Mouse (Mus musculus) frontal cortex, postnatal 14 days (tissue): ENCODE results near the gene Col24a1.

Source experiments
- DNase-seq, 2 experiments: peaks; one replicate each; pipeline ENCODE4 v3.0.0; 2022; ENCODE audit warnings: low spot score in 2 of 2

Gene Col24a1

GRCm38 (mm10) chr3:145457039-145457438 lies 164.8 kb downstream of the Col24a1 start:
- DNase-seq: no peak

- no peak for DNase-seq
Observed at GRCm38 (mm10) chr3:145462351-145462750, 170.1 kb downstream of the Col24a1 start.

GRCm38 (mm10) chr3:145463731-145464130 lies 171.5 kb downstream of the Col24a1 start:
- no peak for DNase-seq

- no peak for DNase-seq
Observed at GRCm38 (mm10) chr3:145471094-145471493, 178.8 kb downstream of the Col24a1 start.

GRCm38 (mm10) chr3:145474163-145474562 lies 181.9 kb downstream of the Col24a1 start:
- DNase-seq: no peak

GRCm38 (mm10) chr3:145476634-145477033 lies 184.4 kb downstream of the Col24a1 start:
- no peak for DNase-seq

- DNase-seq: no peak
Observed at GRCm38 (mm10) chr3:145477074-145477473, 184.8 kb downstream of the Col24a1 start.

- no peak for DNase-seq
Observed at GRCm38 (mm10) chr3:145478446-145478845, 186.2 kb downstream of the Col24a1 start.

- DNase-seq: no peak
Observed at GRCm38 (mm10) chr3:145490279-145490678, 198.0 kb downstream of the Col24a1 start.

- DNase-seq: no peak
Observed at GRCm38 (mm10) chr3:145491326-145491725, 199.1 kb downstream of the Col24a1 start.

- DNase-seq: no peak
Observed at GRCm38 (mm10) chr3:145498127-145498526, 205.9 kb downstream of the Col24a1 start.

GRCm38 (mm10) chr3:145498893-145499292 lies 206.6 kb downstream of the Col24a1 start:
- DNase-seq: no peak

- no peak for DNase-seq
Observed at GRCm38 (mm10) chr3:145504830-145505229, 212.6 kb downstream of the Col24a1 start.

GRCm38 (mm10) chr3:145508550-145508949 lies 216.3 kb downstream of the Col24a1 start:
- DNase-seq: no peak

GRCm38 (mm10) chr3:145514197-145514596 lies 221.9 kb downstream of the Col24a1 start:
- no peak for DNase-seq

GRCm38 (mm10) chr3:145521528-145522080 lies 229.3 kb downstream of the Col24a1 start:
- DNase-seq: no peak

- DNase-seq: no peak
Observed at GRCm38 (mm10) chr3:145522311-145522710, 230.0 kb downstream of the Col24a1 start.

GRCm38 (mm10) chr3:145525266-145525665 lies 233.0 kb downstream of the Col24a1 start:
- DNase-seq: no peak

- no peak for DNase-seq
Observed at GRCm38 (mm10) chr3:145537870-145538269, 245.6 kb downstream of the Col24a1 start.

- no peak for DNase-seq
Observed at GRCm38 (mm10) chr3:145548441-145549415, 256.5 kb downstream of the Col24a1 start.

GRCm38 (mm10) chr3:145550216-145550615 lies 257.9 kb downstream of the Col24a1 start:
- DNase-seq: no peak

- no peak for DNase-seq
Observed at GRCm38 (mm10) chr3:145554388-145554787, 262.1 kb downstream of the Col24a1 start.

- no peak for DNase-seq
Observed at GRCm38 (mm10) chr3:145556206-145556605, 263.9 kb downstream of the Col24a1 start.
